Mouse (Mus musculus) bone marrow, adult 2 months (tissue): ENCODE data around the gene Map3k14.

Experiments
- CTCF ChIP-seq: fragments of 200-500 bp; IDR thresholded peaks from 2 replicates; pipeline ENCODE4 v1.5.1; 2011; ENCODE audit warnings: low read length, control low read depth; ENCODE audit not compliant: control insufficient read depth, insufficient read depth
- POLR2A ChIP-seq: fragments of 200-500 bp; IDR thresholded peaks from 2 replicates; pipeline ENCODE4 v1.6.1; 2011; ENCODE audit warnings: low read depth, mild to moderate bottlenecking, control low read depth, low read length, borderline replicate concordance; ENCODE audit not compliant: control insufficient read depth

- TF ChIP-seq CTCF (peak; percentile 91), POLR2A (no peak)
Observed at GRCm38 (mm10) chr11:103232966-103233365, 34.3 kb downstream of the Map3k14 start.
